Comparison of ENCODE assay signal across 22 mouse cellular contexts in genomic region chr1:181811481-181812223, GRCm38 (mm10). TPM values are rescaled to one million over a fixed set of nuclear protein-coding genes. Genes with fewer than 3 reads are reported as not detected.
DNase-seq lines count a peak whose midpoint lies in the region; ATAC-seq and TF ChIP-seq lines count a peak whose summit lies in the region.
"Had no signal": no experiment of that assay in that cellular context is flagged by ENCODE, and none has a peak within 500 bp of the region (broad histone marks: within the 10 kb centered on the region; RNA-seq: fewer than 3 reads in every experiment).

No protein-coding gene starts in this region.

- H3K27ac ChIP-seq in forebrain, postnatal 0 days (ENCODE audit: low read depth, low read length): no peak overlapping the region
- no peak overlapping the region for H3K27ac ChIP-seq in forebrain, embryonic 15.5 days (replicated peaks)
- H3K27ac ChIP-seq: embryonic facial prominence, embryonic 10.5 days; hindbrain, postnatal 0 days; limb, embryonic 12.5 days; liver, embryonic 14.5 days; midbrain, embryonic 10.5 days had no signal

- no peak for TF ChIP-seq CTCF in forebrain, postnatal 0 days (IDR thresholded peaks at IDR 0.05; ENCODE audit: low read depth)

- no peak overlapping the region for H3K4me2 ChIP-seq in forebrain, postnatal 0 days (ENCODE audit: low read depth)
- no peak overlapping the region for H3K4me2 ChIP-seq in forebrain, embryonic 15.5 days (replicated peaks)
- H3K4me2 ChIP-seq: limb, embryonic 12.5 days had no signal

- ATAC-seq in forebrain, postnatal 0 days: peak; percentile 43; the same call in 1 of the 2 replicates
- ATAC-seq in forebrain, embryonic 15.5 days (replicated peaks): no peak
- peak; percentile 48 for ATAC-seq in granulocyte monocyte progenitor cell, adult 5-6 weeks (replicated peaks; ENCODE audit: poor library complexity, severe bottlenecking)
- no peak for ATAC-seq in activated CD4-positive, CD25-positive, alpha-beta regulatory T cell, adult 4 months
- no peak for ATAC-seq in erythroblast, adult 5-6 weeks (replicated peaks; ENCODE audit: low FRiP score, poor library complexity, severe bottlenecking)
- ATAC-seq: hindbrain, postnatal 0 days; lung, postnatal 0 days had no signal

- H3K4me1 ChIP-seq in forebrain, postnatal 0 days (ENCODE audit: insufficient read depth): no peaks in the 10 kb centered on the region
- H3K4me1 ChIP-seq in forebrain, embryonic 15.5 days: no peaks in the 10 kb centered on the region
- H3K4me1 ChIP-seq: embryonic facial prominence, embryonic 10.5 days; limb, embryonic 12.5 days; midbrain, embryonic 10.5 days had no signal

- no peak overlapping the region for H3K4me3 ChIP-seq in forebrain, postnatal 0 days (ENCODE audit: low read depth, low read length)
- no peak overlapping the region for H3K4me3 ChIP-seq in forebrain, embryonic 15.5 days
- H3K4me3 ChIP-seq: embryonic facial prominence, embryonic 10.5 days; limb, embryonic 12.5 days; midbrain, embryonic 10.5 days had no signal

- no peaks in the 10 kb centered on the region for H3K9me3 ChIP-seq in forebrain, postnatal 0 days (ENCODE audit: low read length)
- H3K9me3 ChIP-seq in forebrain, embryonic 15.5 days: no peaks in the 10 kb centered on the region
- H3K9me3 ChIP-seq: embryonic facial prominence, embryonic 10.5 days; limb, embryonic 12.5 days; midbrain, embryonic 10.5 days had no signal

- peak; percentile 38 for DNase-seq in forebrain, postnatal 0 days
- DNase-seq in Muller cell, postnatal 12 days (ENCODE audit: inconsistent ontology term): peak; percentile 18
- DNase-seq in layer of hippocampus, postnatal 14 days (ENCODE audit: low spot score in 2 of 2): peak; percentile 42 to 76
- no peak for DNase-seq in thymus, postnatal 0 days (ENCODE audit: low spot score)
- DNase-seq: adrenal gland, postnatal 10 days; cerebellum, adult 9-11 months; gastrocnemius, postnatal 10 days; heart, postnatal 14 days; kidney, adult 18-20 months; kidney, postnatal 14 days; retina, postnatal 1 day; thymus, adult 2 months had no signal

- H3K27me3 ChIP-seq in forebrain, postnatal 0 days (ENCODE audit: insufficient read depth, low read length): no peaks in the 10 kb centered on the region
- no peaks in the 10 kb centered on the region for H3K27me3 ChIP-seq in forebrain, embryonic 15.5 days
- H3K27me3 ChIP-seq: limb, embryonic 12.5 days had no signal

- H3K9ac ChIP-seq in forebrain, postnatal 0 days: no peak overlapping the region
- H3K9ac ChIP-seq in forebrain, embryonic 15.5 days (replicated peaks): no peak overlapping the region
- H3K9ac ChIP-seq: limb, embryonic 12.5 days; liver, embryonic 14.5 days had no signal

- WGBS in forebrain, postnatal 0 days: 71% methylated on average over 18 of the region's 18 CpGs
- 84% methylated on average over 18 of the region's 18 CpGs for WGBS in forebrain, embryonic 15.5 days

- peaks cover 18% of the 10 kb centered on the region for H3K36me3 ChIP-seq in forebrain, postnatal 0 days (ENCODE audit: insufficient read depth)
- peaks cover 20% of the 10 kb centered on the region for H3K36me3 ChIP-seq in forebrain, embryonic 15.5 days

RNA-seq across cellular contexts. Expression of gene Lbr, which starts 31.2 kb away (rescaled TPM):
- total RNA-seq in forebrain, postnatal 0 days (2014; rRNA removed): 21.9 and 23.7 TPM in 2 replicates
- 17.7 and 19.8 TPM in 2 replicates for polyA plus RNA-seq in forebrain, postnatal 0 days (2015; fragmentation: Nextera tagmentation; extraction: Ambion mirVana)
- polyA plus RNA-seq in forebrain, embryonic 15.5 days (2015; fragmentation: Nextera tagmentation; extraction: Ambion mirVana): 55.8 and 58.3 TPM in 2 replicates
- 132 and 145 TPM in 2 replicates for total RNA-seq in granulocyte monocyte progenitor cell, adult 5-6 weeks (2014; fragmentation: Nextera tagmentation)
- 245 and 274 TPM in 2 replicates for total RNA-seq in granulocyte monocyte progenitor cell, adult 5-6 weeks (2017)
- total RNA-seq in layer of hippocampus, postnatal 14 days (2021): 10 to 100 TPM; 14.1 to 18.9 TPM
- polyA plus RNA-seq in activated CD4-positive, CD25-positive, alpha-beta regulatory T cell, adult 4 months (2017; shearing (Covaris generic)): 100 to 1,000 TPM; 393 to 404 TPM
- total RNA-seq in erythroblast, adult 5-6 weeks (2015; ENCODE audit: low replicate concordance): 197 and 222 TPM in 2 replicates
- total RNA-seq in erythroblast, adult 5-6 weeks (2017; ENCODE audit: low replicate concordance): 204 and 248 TPM in 2 replicates
- 352 and 361 TPM in 2 replicates for polyA plus RNA-seq in thymus, postnatal 0 days (2015; fragmentation: Nextera tagmentation; extraction: Ambion mirVana)

Comparison
In these comparisons a context has a peak if more than half of its experiments do, and no peak if none do; other contexts are left out.
1. ATAC-seq: peak in forebrain, postnatal 0 days (single experiment) and granulocyte monocyte progenitor cell, adult 5-6 weeks (single experiment); none in forebrain, embryonic 15.5 days (single experiment), activated CD4-positive, CD25-positive, alpha-beta regulatory T cell, adult 4 months (single experiment) and erythroblast, adult 5-6 weeks (single experiment).